Mouse (Mus musculus) thymus, postnatal 25 days (tissue): ENCODE data around the gene Ahcy.
"Not testable (repeated sequence)": the region's sequence is repeated elsewhere in the genome, so short reads cannot be mapped to it uniquely, and the experiment has no call there.

ENCODE experiments used
- DNase-seq: peaks from one replicate; pipeline ENCODE4 v3.0.0; 2022

Ahcy gene

DNA sequence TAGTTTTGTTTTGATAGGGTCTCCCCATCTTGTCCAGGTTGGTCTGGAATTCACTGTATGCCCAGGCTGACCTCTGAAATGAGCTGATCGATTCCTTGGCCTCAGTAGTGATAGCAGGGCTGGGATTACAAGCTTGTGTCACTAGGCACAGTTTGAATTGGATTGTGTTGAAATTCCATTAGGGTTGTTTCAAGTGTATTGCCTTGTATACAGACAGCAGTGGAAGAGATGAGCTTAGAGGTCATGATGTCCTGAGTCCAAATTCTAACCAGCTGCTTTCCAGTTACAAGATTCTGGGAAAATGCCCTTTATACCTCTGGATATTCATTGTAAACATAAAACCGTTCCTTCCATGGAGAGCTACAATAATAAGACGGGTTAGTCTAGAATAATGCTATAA is 950 bp downstream of the Ahcy start:
- DNase-seq = no peak

- DNase-seq = no peak
Observed at GRCm38 (mm10) chr2:155072353-155073145, 1.7 kb downstream of the Ahcy start.

GRCm38 (mm10) chr2:155071027-155071426 is 3.3 kb downstream of the Ahcy start:
- DNase-seq = no peak

DNA sequence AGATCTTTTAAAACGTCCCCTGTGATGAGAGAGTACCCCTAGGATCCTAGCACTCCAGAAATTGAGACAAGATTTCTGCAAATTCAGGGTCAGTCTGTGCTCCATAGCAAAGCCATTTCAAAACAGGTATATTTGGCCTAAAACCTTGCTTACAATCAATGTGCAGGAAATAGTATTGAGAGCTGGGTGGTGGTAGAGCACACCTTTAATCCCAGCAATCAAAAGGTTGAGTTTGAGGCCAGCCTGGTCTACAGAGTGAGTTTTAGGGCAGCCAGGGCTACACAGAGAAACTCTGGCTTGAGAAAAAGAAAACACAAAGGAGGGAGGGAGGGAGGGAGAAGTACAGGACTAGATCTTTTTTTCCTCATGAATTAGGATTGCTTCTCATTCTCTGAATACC is 16.9 kb downstream of the Ahcy start:
- no peak for DNase-seq

- DNase-seq = no peak
Observed at GRCm38 (mm10) chr2:155056076-155056578, 18.2 kb downstream of the Ahcy start.

GRCm38 (mm10) chr2:155054672-155055071 is 19.6 kb downstream of the Ahcy start:
- no peak for DNase-seq

DNA sequence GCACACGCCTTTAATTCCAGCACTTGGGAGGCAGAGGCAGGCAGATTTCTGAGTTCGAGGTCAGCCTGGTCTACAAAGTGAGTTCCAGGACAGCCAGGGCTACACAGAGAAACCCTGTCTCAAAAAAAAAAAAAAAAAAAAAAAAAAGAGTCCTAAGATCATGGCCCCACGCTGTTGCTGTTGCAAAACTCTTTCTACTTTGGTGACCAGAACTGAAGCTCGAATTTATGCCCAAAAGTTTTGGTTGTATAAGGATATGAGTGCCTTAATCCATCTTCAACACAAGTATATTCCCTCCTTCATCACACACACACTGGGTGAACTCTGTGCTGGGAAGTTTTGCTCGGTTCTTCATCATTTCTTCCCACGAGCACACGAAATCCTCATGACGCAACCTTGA is 20.8 kb downstream of the Ahcy start:
- DNase-seq = not testable (repeated sequence)

GRCm38 (mm10) chr2:155052681-155053080 is 21.6 kb downstream of the Ahcy start:
- no peak for DNase-seq

- no peak for DNase-seq
Observed at GRCm38 (mm10) chr2:155051622-155052351, 22.5 kb downstream of the Ahcy start.

DNA sequence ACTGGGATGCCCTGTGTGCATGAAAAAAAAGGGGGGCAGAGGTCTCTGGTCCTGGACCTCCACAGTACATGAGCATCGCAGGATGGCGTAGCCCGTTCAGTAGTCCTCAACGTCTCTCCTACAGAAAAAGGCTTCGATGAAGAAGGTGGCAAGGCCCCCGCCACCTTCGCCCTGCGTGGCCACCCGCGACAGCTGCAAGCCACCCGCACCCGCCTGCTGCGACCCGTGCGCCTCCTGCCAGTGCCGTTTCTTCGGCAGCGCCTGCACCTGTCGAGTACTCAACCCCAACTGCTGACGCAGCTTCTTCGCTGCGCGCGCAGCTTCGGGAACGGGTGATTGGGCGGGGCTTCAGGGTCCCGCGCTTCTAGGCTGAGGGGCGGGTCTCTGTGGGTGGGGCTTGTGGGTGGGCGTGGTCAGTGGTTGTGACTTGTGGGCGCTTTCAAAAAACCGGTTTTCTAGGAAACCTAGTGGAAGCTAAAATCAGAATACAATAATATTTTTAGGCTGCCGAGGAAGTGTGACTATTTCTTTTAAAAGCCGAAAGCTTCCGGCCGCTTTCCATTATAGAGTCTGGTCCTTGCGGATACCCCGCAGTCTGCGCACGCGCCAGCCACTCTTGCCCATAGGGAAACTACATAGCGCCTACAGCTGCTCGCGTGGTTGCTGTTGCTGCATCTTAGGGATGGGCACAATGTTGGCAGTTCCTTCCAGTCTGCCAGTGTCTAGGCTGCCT is 23.6 kb downstream of the Ahcy start:
- DNase-seq = peak; percentile 98

- no peak for DNase-seq
Observed at GRCm38 (mm10) chr2:155050108-155050503, 24.2 kb downstream of the Ahcy start.

GRCm38 (mm10) chr2:155047452-155048178 is 26.7 kb downstream of the Ahcy start:
- DNase-seq = peak; percentile 39

GRCm38 (mm10) chr2:155046803-155047202 is 27.5 kb downstream of the Ahcy start:
- DNase-seq = no peak

- no peak for DNase-seq
Observed at GRCm38 (mm10) chr2:155045075-155045474, 29.2 kb downstream of the Ahcy start.

GRCm38 (mm10) chr2:155044542-155044941 is 29.8 kb downstream of the Ahcy start:
- DNase-seq = no peak

- no peak for DNase-seq
Observed at GRCm38 (mm10) chr2:155039956-155040355, 34.3 kb downstream of the Ahcy start.

- no peak for DNase-seq
Observed at GRCm38 (mm10) chr2:155032938-155033710, 41.2 kb downstream of the Ahcy start.

DNA sequence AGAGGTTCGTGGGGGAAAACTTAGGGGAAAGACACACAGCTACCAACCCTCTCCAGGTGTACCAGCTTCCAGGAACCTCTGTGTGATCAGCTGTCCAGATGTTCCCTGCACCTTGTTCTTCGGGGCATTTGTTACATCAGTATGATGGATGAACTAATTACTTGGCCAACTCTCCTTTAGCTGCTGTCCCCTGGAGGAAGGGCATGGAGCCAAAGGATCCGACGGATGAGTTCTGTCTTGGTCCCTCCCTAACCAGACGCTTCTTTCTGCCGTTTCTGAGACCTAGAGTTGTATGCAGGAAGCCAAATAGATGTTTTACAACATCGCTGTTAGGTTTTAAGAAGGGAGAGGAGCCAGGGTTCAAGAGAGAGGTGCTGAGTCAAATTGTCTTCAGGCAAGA is 43.5 kb downstream of the Ahcy start:
- no peak for DNase-seq

DNA sequence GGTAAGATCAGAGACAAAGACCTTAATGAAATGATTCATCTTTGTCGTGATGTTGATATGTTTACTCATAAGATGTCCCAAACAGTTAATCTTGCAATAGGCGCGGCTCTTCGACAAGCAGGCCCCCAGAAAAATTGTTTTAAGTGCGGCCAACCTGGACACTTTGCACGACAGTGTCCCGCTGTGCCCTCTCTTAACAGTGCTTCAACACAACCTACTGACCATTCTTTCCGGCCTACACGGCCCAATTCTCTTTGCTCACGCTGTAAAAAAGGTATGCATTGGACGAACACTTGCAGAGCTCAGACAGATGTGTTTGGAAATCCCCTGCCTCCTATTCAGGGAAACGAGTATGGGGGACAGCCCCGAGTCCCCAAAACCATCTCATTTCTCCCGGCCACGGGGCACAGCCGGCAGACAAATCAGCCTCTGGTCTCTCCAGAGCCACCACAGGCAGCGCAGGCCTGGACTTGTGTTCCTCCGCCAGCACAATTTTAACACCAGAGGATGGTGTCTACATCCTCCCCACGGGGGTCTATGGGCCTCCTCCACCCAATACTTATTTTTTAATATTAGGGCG is 54.0 kb downstream of the Ahcy start:
- DNase-seq = not testable (repeated sequence)

GRCm38 (mm10) chr2:155019673-155020072 is 54.6 kb downstream of the Ahcy start:
- peak; percentile 85 for DNase-seq
